Mouse (Mus musculus) stomach, embryonic 14.5 days (tissue): Measurements from ENCODE around the gene Uevld. TPM values are rescaled to one million over a fixed set of nuclear protein-coding genes. Genes with fewer than 3 reads are reported as not detected.

Experiments
- ATAC-seq: fragments of 200-750 bp; cut with Nextera tagmentation; 2 replicates; pipeline ENCODE4 v1.8.0; 2017; ENCODE audit warnings: low read depth, moderate TSS enrichment; ENCODE audit not compliant: insufficient number of reproducible peaks, insufficient read depth, low FRiP score
- H3K27ac ChIP-seq: fragments of 300-500 bp; sonication (generic); 2 replicates; pipeline ENCODE4 v1.5.1; 2014; ENCODE audit warnings: mild to moderate bottlenecking, low read length, moderate library complexity, mixed read lengths
- H3K27me3 ChIP-seq: fragments of 300-500 bp; sonication (generic); 2 replicates; pipeline ENCODE4 v1.6.1; 2014; ENCODE audit warnings: low read length, control low read depth, mixed read lengths; ENCODE audit not compliant: control insufficient read depth, insufficient read depth
- H3K36me3 ChIP-seq: fragments of 300-500 bp; sonication (generic); 2 replicates; pipeline ENCODE4 v1.6.1; 2014; ENCODE audit warnings: mild to moderate bottlenecking, control low read depth, low read length, moderate library complexity, mixed read lengths; ENCODE audit not compliant: control insufficient read depth, insufficient read depth
- H3K4me1 ChIP-seq: fragments of 300-500 bp; sonication (generic); 2 replicates; pipeline ENCODE4 v1.6.1; 2014; ENCODE audit warnings: low read length, control low read depth, mixed read lengths; ENCODE audit not compliant: control insufficient read depth, insufficient read depth
- H3K4me2 ChIP-seq: fragments of 300-500 bp; sonication (generic); replicated peaks from 2 replicates; pipeline ENCODE4 v1.6.1; 2014; ENCODE audit warnings: low read depth, low read length, control low read depth
- H3K4me3 ChIP-seq: fragments of 300-500 bp; sonication (generic); 2 replicates; pipeline ENCODE4 v1.5.1; 2014; ENCODE audit warnings: low read depth, low read length, control low read depth
- H3K9ac ChIP-seq: fragments of 300-500 bp; sonication (generic); replicated peaks from 2 replicates; pipeline ENCODE4 v1.6.1; 2014; ENCODE audit warnings: low read depth, mild to moderate bottlenecking, control low read depth, low read length, moderate library complexity, mixed read lengths
- H3K9me3 ChIP-seq: fragments of 300-500 bp; sonication (generic); 2 replicates; pipeline ENCODE4 v1.6.1; 2016; ENCODE audit warnings: low read depth, low read length, control low read depth; ENCODE audit not compliant: control insufficient read depth
- WGBS: fragments of 180-500 bp; shearing (Covaris S2); extraction: QIAGEN DNeasy Blood & Tissue Kit; methylation state at CpG from one replicate; pipeline ENCODE4 v1.1.7; 2014; 5-methylcytosine and 5-hydroxymethylcytosine counted together
- polyA plus RNA-seq: library from polyadenylated mRNA; unstranded; fragments of >200 nt; fragmentation: Nextera tagmentation; extraction: Ambion mirVana; gene quantifications from 2 replicates; pipeline ENCODE4 v1.2.1, GENCODE M21; 2014

Gene Uevld
- 13.1 and 13.4 TPM in 2 replicates for polyA plus RNA-seq

- peaks cover 5% of the 10 kb centered on the region for H3K36me3 ChIP-seq
- WGBS = under 1% methylated on average over 51 of the region's 51 CpGs
- H3K27me3 ChIP-seq = no peaks in the 10 kb centered on the region
- H3K9me3 ChIP-seq = no peaks in the 10 kb centered on the region
- H3K4me1 ChIP-seq = peaks cover 14% of the 10 kb centered on the region
- peak within 1 kb of the TSS; percentile 65 for H3K4me3 ChIP-seq
- peak within 1 kb of the TSS; percentile 66 for H3K4me2 ChIP-seq
- peak; percentile 93 for ATAC-seq
- H3K9ac ChIP-seq = peak within 1 kb of the TSS; percentile 71
- no peak within 1 kb of the TSS for H3K27ac ChIP-seq
Observed at GRCm38 (mm10) chr7:46957831-46958691, at the start of gene Uevld. TSS of gene Uevld (minus strand) at chr7:46958527.

- peak; percentile 50 for ATAC-seq
- 0% methylated on average over 25 of the region's 25 CpGs for WGBS
- Histone ChIP-seq H3K9ac (peak overlapping the region; percentile 62), H3K4me2 (peak overlapping the region; percentile 85), H3K36me3 (no peaks in the 10 kb centered on the region), H3K4me1 (peaks cover 20% of the 10 kb centered on the region), H3K4me3 (peak overlapping the region; percentile 77), H3K9me3 (no peaks in the 10 kb centered on the region), H3K27ac (peak overlapping the region; percentile 84), H3K27me3 (no peaks in the 10 kb centered on the region)
Observed at GRCm38 (mm10) chr7:47007818-47008167, 49.5 kb upstream of the Uevld start.

GRCm38 (mm10) chr7:47007109-47007780 is 48.9 kb upstream of the Uevld start:
- H3K9ac ChIP-seq = peak overlapping the region; percentile 62
- H3K4me3 ChIP-seq = peak overlapping the region; percentile 77
- 14% methylated on average over 21 of the region's 21 CpGs for WGBS
- H3K9me3 ChIP-seq = no peaks in the 10 kb centered on the region
- H3K27me3 ChIP-seq = no peaks in the 10 kb centered on the region
- peak overlapping the region; percentile 85 for H3K4me2 ChIP-seq
- no peaks in the 10 kb centered on the region for H3K36me3 ChIP-seq
- peak overlapping the region; percentile 84; the same call in 1 of the 2 replicates for H3K27ac ChIP-seq
- no peak for ATAC-seq
- peaks cover 24% of the 10 kb centered on the region for H3K4me1 ChIP-seq

- Histone ChIP-seq H3K9ac (no peak overlapping the region), H3K27me3 (no peaks in the 10 kb centered on the region), H3K4me1 (peaks cover 38% of the 10 kb centered on the region), H3K4me2 (no peak overlapping the region), H3K36me3 (peaks cover 7% of the 10 kb centered on the region; the same call in 1 of the 2 replicates), H3K27ac (no peak overlapping the region), H3K4me3 (no peak overlapping the region), H3K9me3 (no peaks in the 10 kb centered on the region)
- WGBS = 57% methylated on average over 3 of the region's 3 CpGs
- ATAC-seq = no peak
Observed at GRCm38 (mm10) chr7:47003411-47004115, 45.2 kb upstream of the Uevld start.

- ATAC-seq = no peak
- Histone ChIP-seq H3K4me3 (no peak overlapping the region), H3K27ac (0 out of 2 replicates have a peak overlapping the region, but pooled peaks have one; percentile 41), H3K9me3 (no peaks in the 10 kb centered on the region), H3K4me2 (no peak overlapping the region), H3K27me3 (no peaks in the 10 kb centered on the region), H3K4me1 (peaks cover 36% of the 10 kb centered on the region), H3K36me3 (peaks cover 23% of the 10 kb centered on the region), H3K9ac (no peak overlapping the region)
- WGBS = 61% methylated on average over 4 of the region's 4 CpGs
Observed at GRCm38 (mm10) chr7:47001900-47002275, 43.6 kb upstream of the Uevld start.

- no peak overlapping the region for H3K9ac ChIP-seq
- H3K27me3 ChIP-seq = no peaks in the 10 kb centered on the region
- no peak overlapping the region for H3K27ac ChIP-seq
- H3K9me3 ChIP-seq = no peaks in the 10 kb centered on the region
- WGBS = 26% methylated on average over 5 of the region's 5 CpGs
- no peak overlapping the region for H3K4me3 ChIP-seq
- no peak for ATAC-seq
- H3K4me2 ChIP-seq = no peak overlapping the region
- H3K4me1 ChIP-seq = peaks cover 33% of the 10 kb centered on the region
- peaks cover 26% of the 10 kb centered on the region for H3K36me3 ChIP-seq
Observed at GRCm38 (mm10) chr7:47001125-47001899, 43.0 kb upstream of the Uevld start.

- Histone ChIP-seq H3K9ac (no peak overlapping the region), H3K36me3 (peaks cover 30% of the 10 kb centered on the region), H3K9me3 (no peaks in the 10 kb centered on the region), H3K4me1 (peaks cover 33% of the 10 kb centered on the region), H3K4me2 (no peak overlapping the region), H3K27ac (no peak overlapping the region), H3K27me3 (no peaks in the 10 kb centered on the region), H3K4me3 (no peak overlapping the region)
- WGBS = 35% methylated on average over 3 of the region's 3 CpGs
- peak; percentile 65; the same call in 1 of the 2 replicates for ATAC-seq
Observed at GRCm38 (mm10) chr7:47000644-47000983, 42.3 kb upstream of the Uevld start.
